Mouse (Mus musculus): ENCODE results near the gene Taz. TPM values are rescaled to one million over a fixed set of nuclear protein-coding genes. Genes with fewer than 3 reads are reported as not detected.

Taz gene
- polyA plus RNA-seq, 1 experiment, result 30.5 TPM

DNA sequence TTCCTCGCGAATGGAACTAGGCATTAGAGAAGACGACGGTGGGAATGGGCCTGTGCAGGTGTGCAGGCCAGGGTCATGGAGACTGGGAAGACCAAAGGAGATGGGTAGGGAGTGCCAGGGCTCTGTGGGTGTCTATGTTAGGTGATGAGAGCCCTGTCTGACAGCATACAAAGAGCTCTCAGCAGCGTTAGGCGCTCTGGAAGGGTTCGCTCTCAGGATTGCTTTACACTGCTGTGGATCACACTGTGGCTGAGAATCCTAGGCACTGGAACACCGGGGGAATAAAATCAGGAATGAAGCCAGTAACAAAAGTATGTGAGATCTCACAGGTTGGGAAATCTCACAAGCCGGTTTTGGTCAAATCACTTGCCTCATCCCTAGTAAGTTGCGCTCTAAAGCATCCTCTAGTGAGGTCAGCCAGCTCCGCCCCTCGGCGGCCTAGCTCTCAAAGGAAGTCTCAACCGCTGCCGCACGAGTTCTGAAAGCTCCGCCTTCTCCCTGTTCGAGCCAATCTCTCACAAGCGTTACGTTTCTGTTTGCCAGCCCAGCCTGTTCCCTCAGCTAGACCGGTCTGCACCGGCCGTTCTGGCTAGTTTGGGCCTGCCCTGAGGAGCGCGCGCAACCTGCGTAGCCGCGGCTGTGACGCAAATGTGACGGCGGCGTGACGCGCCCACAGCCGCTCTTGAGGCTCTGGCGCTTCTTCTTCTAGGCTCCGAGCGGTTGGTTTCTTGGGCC, 27.4 kb upstream of the Taz start, which contains the start of gene Emd:
Gene Emd (plus strand): TSS at position 535 of the 735 bp plus-strand sequence.
- TF ChIP-seq EP300 (IDR thresholded peaks at IDR 0.05; ENCODE audit: insufficient read depth, low read depth, low read length), result no peak
- no peak for TF ChIP-seq CTCF (IDR thresholded peaks at IDR 0.05; ENCODE audit: low read depth, low read length)
- no peak for TF ChIP-seq POLR2A (IDR thresholded peaks at IDR 0.05; ENCODE audit: insufficient read depth, low read length)
- H3K27ac ChIP-seq (ENCODE audit: insufficient read depth, low read length), result peak within 1 kb of the TSS; percentile 68
- no peaks in the 10 kb centered on the region for H3K27me3 ChIP-seq (ENCODE audit: control insufficient read depth, insufficient read depth, low read length, poor library complexity, severe bottlenecking)
- no peaks in the 10 kb centered on the region for H3K9me3 ChIP-seq (replicated peaks; ENCODE audit: control insufficient read depth, insufficient read depth, low read length, poor library complexity, severe bottlenecking)
- H3K9ac ChIP-seq (ENCODE audit: low read depth, poor library complexity, severe bottlenecking), result peak within 1 kb of the TSS; percentile 71
- H3K36me3 ChIP-seq (ENCODE audit: control insufficient read depth, insufficient read depth, low read length, poor library complexity, severe bottlenecking), result peaks cover 17% of the 10 kb centered on the region
- H3K4me3 ChIP-seq (ENCODE audit: low read depth, low read length), result peak within 1 kb of the TSS; percentile 93
- H3K4me1 ChIP-seq (ENCODE audit: control insufficient read depth, insufficient read depth, low read length), result no peaks in the 10 kb centered on the region

DNA sequence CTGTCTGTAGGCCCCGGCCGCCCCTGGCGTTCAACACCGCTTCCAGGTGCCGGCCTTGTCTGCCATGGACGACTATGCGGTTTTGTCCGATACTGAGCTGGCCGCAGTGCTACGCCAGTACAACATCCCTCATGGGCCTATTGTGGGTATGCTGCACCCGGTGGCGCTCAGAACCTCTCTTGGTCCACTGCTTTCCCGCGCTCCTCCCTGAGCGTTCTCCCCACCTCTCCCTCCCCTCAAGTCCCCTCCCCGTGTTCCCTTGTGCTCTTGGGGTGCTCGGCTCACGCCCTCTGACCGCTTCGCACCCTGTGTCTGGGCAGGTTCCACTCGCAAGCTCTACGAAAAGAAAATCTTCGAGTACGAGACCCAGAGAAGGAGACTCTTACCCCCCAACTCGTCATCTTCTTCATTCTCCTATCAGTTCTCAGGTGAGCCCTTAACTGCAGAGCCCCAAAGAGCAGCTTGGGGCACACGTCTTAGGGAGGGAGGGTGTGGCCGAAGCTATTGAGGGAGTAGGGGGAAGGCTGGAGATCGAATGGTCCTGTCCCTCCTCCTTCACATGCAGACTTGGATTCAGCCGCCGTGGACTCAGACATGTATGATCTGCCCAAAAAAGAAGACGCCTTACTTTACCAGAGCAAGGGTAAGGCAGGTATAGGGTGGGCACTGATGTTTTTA, 26.7 kb upstream of the Taz start:
- Histone ChIP-seq H3K4me1 (ENCODE audit: control insufficient read depth, insufficient read depth, low read length) (no peaks in the 10 kb centered on the region), H3K27me3 (ENCODE audit: control insufficient read depth, insufficient read depth, low read length, poor library complexity, severe bottlenecking) (no peaks in the 10 kb centered on the region), H3K9me3 (replicated peaks; ENCODE audit: control insufficient read depth, insufficient read depth, low read length, poor library complexity, severe bottlenecking) (no peaks in the 10 kb centered on the region), H3K9ac (ENCODE audit: low read depth, poor library complexity, severe bottlenecking) (peak overlapping the region; percentile 71), H3K27ac (ENCODE audit: insufficient read depth, low read length) (peak overlapping the region; percentile 68), H3K36me3 (ENCODE audit: control insufficient read depth, insufficient read depth, low read length, poor library complexity, severe bottlenecking) (peaks cover 17% of the 10 kb centered on the region), H3K4me3 (ENCODE audit: low read depth, low read length) (peak overlapping the region; percentile 93)
- no peak for TF ChIP-seq POLR2A (IDR thresholded peaks at IDR 0.05; ENCODE audit: insufficient read depth, low read length)
- no peak for TF ChIP-seq CTCF (IDR thresholded peaks at IDR 0.05; ENCODE audit: low read depth, low read length)
- TF ChIP-seq EP300 (IDR thresholded peaks at IDR 0.05; ENCODE audit: insufficient read depth, low read depth, low read length), result no peak

- Histone ChIP-seq H3K27ac (ENCODE audit: insufficient read depth, low read length) (no peak overlapping the region), H3K36me3 (ENCODE audit: control insufficient read depth, insufficient read depth, low read length, poor library complexity, severe bottlenecking) (peaks cover 17% of the 10 kb centered on the region), H3K9ac (ENCODE audit: low read depth, poor library complexity, severe bottlenecking) (no peak overlapping the region), H3K4me1 (ENCODE audit: control insufficient read depth, insufficient read depth, low read length) (no peaks in the 10 kb centered on the region), H3K9me3 (replicated peaks; ENCODE audit: control insufficient read depth, insufficient read depth, low read length, poor library complexity, severe bottlenecking) (no peaks in the 10 kb centered on the region), H3K27me3 (ENCODE audit: control insufficient read depth, insufficient read depth, low read length, poor library complexity, severe bottlenecking) (no peaks in the 10 kb centered on the region), H3K4me3 (ENCODE audit: low read depth, low read length) (no peak overlapping the region)
- no peak for TF ChIP-seq EP300 (IDR thresholded peaks at IDR 0.05; ENCODE audit: insufficient read depth, low read depth, low read length)
- TF ChIP-seq CTCF (IDR thresholded peaks at IDR 0.05; ENCODE audit: low read depth, low read length), result no peak
- TF ChIP-seq POLR2A (IDR thresholded peaks at IDR 0.05; ENCODE audit: insufficient read depth, low read length), result no peak
These were observed 24.0 kb upstream of the Taz start for GRCm38 (mm10) chrX:74257746-74258145.

DNA sequence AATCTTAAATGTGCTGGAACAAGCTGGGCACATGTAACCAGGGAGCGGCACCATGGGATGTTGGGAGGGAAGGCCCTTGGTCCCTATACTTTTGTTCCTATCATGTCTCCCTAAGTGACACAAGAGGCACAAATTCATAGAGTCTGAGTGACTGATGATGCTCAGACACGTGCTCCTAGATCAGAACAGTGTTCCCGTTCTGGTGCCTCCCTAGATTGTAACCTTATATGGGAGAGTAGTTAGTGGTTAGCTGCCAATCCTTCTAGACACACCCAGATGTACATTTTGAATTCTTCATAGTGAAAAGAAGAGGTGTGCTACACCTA, 12.0 kb upstream of the Taz start:
- no peak for TF ChIP-seq CTCF (IDR thresholded peaks at IDR 0.05; ENCODE audit: low read depth, low read length)
- TF ChIP-seq POLR2A (IDR thresholded peaks at IDR 0.05; ENCODE audit: insufficient read depth, low read length), result no peak
- TF ChIP-seq EP300 (IDR thresholded peaks at IDR 0.05; ENCODE audit: insufficient read depth, low read depth, low read length), result no peak
- Histone ChIP-seq H3K27ac (ENCODE audit: insufficient read depth, low read length) (peak overlapping the region; percentile 98), H3K27me3 (ENCODE audit: control insufficient read depth, insufficient read depth, low read length, poor library complexity, severe bottlenecking) (no peaks in the 10 kb centered on the region), H3K9me3 (replicated peaks; ENCODE audit: control insufficient read depth, insufficient read depth, low read length, poor library complexity, severe bottlenecking) (no peaks in the 10 kb centered on the region), H3K9ac (ENCODE audit: low read depth, poor library complexity, severe bottlenecking) (peak overlapping the region; percentile 59), H3K36me3 (ENCODE audit: control insufficient read depth, insufficient read depth, low read length, poor library complexity, severe bottlenecking) (peaks cover 20% of the 10 kb centered on the region), H3K4me3 (ENCODE audit: low read depth, low read length) (peak overlapping the region; percentile 94), H3K4me1 (ENCODE audit: control insufficient read depth, insufficient read depth, low read length) (no peaks in the 10 kb centered on the region)

DNA sequence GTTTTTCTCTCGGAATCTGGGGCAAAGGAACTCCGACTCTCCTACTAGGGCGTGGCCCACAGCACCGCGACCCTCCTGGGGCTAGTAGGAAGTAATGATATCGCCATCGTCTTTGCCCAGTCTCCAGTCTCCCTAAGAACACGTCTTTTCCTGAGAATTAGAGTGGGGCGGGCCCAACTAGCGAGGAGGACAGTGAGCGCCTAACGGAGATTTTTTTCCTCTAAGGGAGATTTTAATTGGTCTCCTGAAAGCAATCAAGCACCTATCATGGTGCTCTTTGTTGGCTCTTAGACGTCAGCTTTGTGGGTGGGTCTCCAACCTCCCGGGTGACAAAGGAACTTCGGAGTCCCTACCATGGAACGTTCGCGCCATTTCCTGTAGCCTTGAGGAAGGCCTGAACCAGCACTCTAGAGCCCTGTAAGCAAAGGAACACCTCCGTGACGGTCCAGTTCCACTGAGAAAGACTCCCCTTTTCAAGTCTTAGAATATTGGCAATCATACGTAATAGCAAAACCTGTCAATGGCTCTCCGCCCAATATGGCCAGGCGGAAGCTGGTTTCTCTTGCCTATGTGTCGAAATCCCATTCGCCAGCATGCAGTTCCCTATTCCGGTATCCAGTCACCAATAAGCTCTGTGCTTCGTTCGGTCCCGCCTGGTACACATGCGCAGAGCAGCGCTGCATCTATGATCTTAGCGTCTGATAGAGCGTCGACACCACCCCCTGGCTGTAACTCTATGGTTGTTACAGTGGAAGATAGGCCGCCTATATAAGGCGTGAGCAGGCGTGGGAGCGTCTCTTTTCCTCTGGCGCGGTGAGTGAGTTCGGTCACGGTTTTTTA, 11.4 kb upstream of the Taz start, which contains the start of gene Rpl10:
Gene Rpl10 (plus strand): TSS at position 751 of the 840 bp plus-strand sequence.
- peak within 1 kb of the TSS; percentile 89 for H3K9ac ChIP-seq (ENCODE audit: low read depth, poor library complexity, severe bottlenecking)
- no peaks in the 10 kb centered on the region for H3K4me1 ChIP-seq (ENCODE audit: control insufficient read depth, insufficient read depth, low read length)
- H3K27me3 ChIP-seq (ENCODE audit: control insufficient read depth, insufficient read depth, low read length, poor library complexity, severe bottlenecking), result no peaks in the 10 kb centered on the region
- TF ChIP-seq CTCF (IDR thresholded peaks at IDR 0.05; ENCODE audit: low read depth, low read length), result no peak
- 0 out of 2 replicates have a peak, but pooled peaks have one; percentile 27 for TF ChIP-seq EP300 (IDR thresholded peaks at IDR 0.05; ENCODE audit: insufficient read depth, low read depth, low read length)
- TF ChIP-seq POLR2A (IDR thresholded peaks at IDR 0.05; ENCODE audit: insufficient read depth, low read length), result peak; percentile 83
- no peaks in the 10 kb centered on the region for H3K9me3 ChIP-seq (replicated peaks; ENCODE audit: control insufficient read depth, insufficient read depth, low read length, poor library complexity, severe bottlenecking)
- H3K36me3 ChIP-seq (ENCODE audit: control insufficient read depth, insufficient read depth, low read length, poor library complexity, severe bottlenecking), result peaks cover 20% of the 10 kb centered on the region
- peak within 1 kb of the TSS; percentile 98 for H3K27ac ChIP-seq (ENCODE audit: insufficient read depth, low read length)
- H3K4me3 ChIP-seq (ENCODE audit: low read depth, low read length), result peak within 1 kb of the TSS; percentile 94
